ENCODE assay signal across 30 mouse cellular contexts in the genomic region with DNA sequence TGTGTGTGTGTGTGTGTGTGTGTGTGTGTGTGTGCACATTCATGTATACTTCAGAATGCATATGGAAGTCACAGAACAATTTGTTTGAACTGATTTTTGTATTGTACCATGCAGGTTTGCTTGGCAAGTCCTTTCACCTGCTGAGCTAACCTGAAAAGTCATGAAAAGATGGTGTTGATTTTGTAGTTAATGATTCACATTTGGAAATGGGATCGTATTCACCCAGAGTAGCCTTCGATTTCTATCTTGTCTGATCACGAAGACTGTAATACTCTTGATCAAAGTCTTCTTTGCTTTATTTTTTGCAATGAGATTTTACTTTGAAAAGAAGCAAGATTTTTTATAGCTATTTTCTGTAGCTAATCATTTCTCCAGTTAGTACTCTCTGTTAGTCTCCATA.
"Had no signal": no experiment of that assay in that cellular context is flagged by ENCODE, and none has a peak within 500 bp of the region (broad histone marks: within the 10 kb centered on the region; RNA-seq: fewer than 3 reads in every experiment).

No protein-coding gene starts in this region.

- H3K4me3 ChIP-seq: heart, embryonic 10.5 days; heart, embryonic 12.5 days; heart, embryonic 13.5 days; heart, embryonic 15.5 days; hindbrain, embryonic 10.5 days; hindbrain, embryonic 12.5 days; hindbrain, embryonic 13.5 days; hindbrain, embryonic 15.5 days; intestine, embryonic 15.5 days; kidney, embryonic 15.5 days; layer of hippocampus, adult 2 months had no signal

- H3K9ac ChIP-seq: heart, embryonic 12.5 days; heart, embryonic 13.5 days; heart, embryonic 15.5 days; hindbrain, embryonic 12.5 days; hindbrain, embryonic 13.5 days; hindbrain, embryonic 14.5 days; hindbrain, embryonic 15.5 days; intestine, embryonic 15.5 days; kidney, embryonic 15.5 days had no signal

- H3K27ac ChIP-seq: heart, embryonic 10.5 days; heart, embryonic 13.5 days; heart, embryonic 15.5 days; hindbrain, embryonic 10.5 days; hindbrain, embryonic 12.5 days; hindbrain, embryonic 13.5 days; hindbrain, embryonic 14.5 days; hindbrain, embryonic 15.5 days; hindbrain, postnatal 0 days; intestine, embryonic 15.5 days; kidney, embryonic 15.5 days; kidney, postnatal 0 days; layer of hippocampus, adult 2 months had no signal

- H3K4me1 ChIP-seq: heart, embryonic 10.5 days; heart, embryonic 12.5 days; heart, embryonic 13.5 days; heart, embryonic 15.5 days; hindbrain, embryonic 10.5 days; hindbrain, embryonic 12.5 days; hindbrain, embryonic 13.5 days; hindbrain, embryonic 15.5 days; intestine, embryonic 15.5 days; kidney, embryonic 15.5 days had no signal

- DNase-seq: heart, postnatal 10 days; heart, postnatal 14 days; heart, postnatal 36 days; heart, postnatal 4 days; kidney, adult 11 months; kidney, adult 18-20 months; kidney, adult 2 months; kidney, adult 8-10 months; kidney, adult 9 months; kidney, postnatal 10 days; kidney, postnatal 14 days; kidney, postnatal 25 days; kidney, postnatal 36 days; kidney, postnatal 4 days; layer of hippocampus, adult 9-11 months; layer of hippocampus, postnatal 36 days had no signal

- H3K27me3 ChIP-seq: heart, embryonic 12.5 days; heart, embryonic 13.5 days; heart, embryonic 15.5 days; hindbrain, embryonic 12.5 days; hindbrain, embryonic 13.5 days; hindbrain, embryonic 15.5 days; intestine, embryonic 15.5 days; kidney, embryonic 15.5 days had no signal

- H3K36me3 ChIP-seq: heart, embryonic 10.5 days; heart, embryonic 12.5 days; heart, embryonic 13.5 days; heart, embryonic 15.5 days; hindbrain, embryonic 10.5 days; hindbrain, embryonic 12.5 days; hindbrain, embryonic 13.5 days; hindbrain, embryonic 15.5 days; intestine, embryonic 15.5 days; kidney, embryonic 15.5 days had no signal
